Mouse (Mus musculus) effector memory CD4-positive, alpha-beta T cell, adult 7 months (primary cell): ENCODE results near the gene Speer4f2. TPM values are rescaled to one million over a fixed set of nuclear protein-coding genes. Genes with fewer than 3 reads are reported as not detected.

Source experiments
- polyA plus RNA-seq: library from polyadenylated mRNA; unstranded; fragments of 100-300 nt; shearing (Covaris generic); gene quantifications from one replicate; pipeline ENCODE4 v1.2.1, GENCODE M21; 2017

Speer4f2 gene
- polyA plus RNA-seq = not detected

GRCm38 (mm10) chr5:17372880-17373279 lies at the start of gene Speer4f2:
Gene Speer4f2, plus strand, starts transcription at chr5:17373180.

Other genes starting within 250 kb of the Speer4f2 start
- 0.30 TPM for gene Speer4f1, start 102.9 kb downstream of the Speer4f2 start, polyA plus RNA-seq
- gene Sema3c, start 201.1 kb downstream of the Speer4f2 start, polyA plus RNA-seq = not detected